Mouse (Mus musculus) ES-E14 (cell line): ENCODE results near the gene Spata13. TPM values are rescaled to one million over a fixed set of nuclear protein-coding genes. Genes with fewer than 3 reads are reported as not detected.

Experiments
- DNase-seq: peaks from one replicate; pipeline ENCODE4 v3.0.0-alpha.2; 2013; ENCODE audit warnings: low read depth, low spot score
- H3K27ac ChIP-seq: 2 replicates; pipeline ENCODE4 v1.5.1; 2012; ENCODE audit warnings: low read depth, mild to moderate bottlenecking, low read length, moderate library complexity, mixed read lengths; ENCODE audit not compliant: poor library complexity, insufficient read depth, severe bottlenecking
- H3K36me3 ChIP-seq: 2 replicates; pipeline ENCODE4 v1.6.1; 2012; ENCODE audit warnings: mild to moderate bottlenecking, low read length, moderate library complexity, mixed read lengths; ENCODE audit not compliant: control insufficient read depth, poor library complexity, insufficient read depth, severe bottlenecking
- H3K4me1 ChIP-seq, 2 experiments: fragments of 150-350 bp in 1 of 2; sonication (generic) in 1 of 2; 2 replicates each; pipeline ENCODE4 v1.6.1; 2012; ENCODE audit warnings: low read length in 2 of 2, mild to moderate bottlenecking in 1 of 2, mixed read lengths in 1 of 2; ENCODE audit not compliant: control insufficient read depth in 2 of 2, insufficient read depth in 2 of 2, poor library complexity in 1 of 2
- H3K4me3 ChIP-seq, 2 experiments: fragments of 150-350 bp in 1 of 2; sonication (generic) in 1 of 2; 2 replicates each; pipeline ENCODE4 v1.5.1; 2012; ENCODE audit warnings: low read length in 2 of 2, low read depth in 1 of 2, mild to moderate bottlenecking in 1 of 2, mixed read lengths in 1 of 2; ENCODE audit not compliant: insufficient read depth in 1 of 2, poor library complexity in 1 of 2, severe bottlenecking in 1 of 2
- H3K9ac ChIP-seq: 2 replicates; pipeline ENCODE4 v1.6.1; 2012; ENCODE audit warnings: low read depth, mild to moderate bottlenecking, low read length, mixed read lengths; ENCODE audit not compliant: poor library complexity, insufficient read depth, severe bottlenecking
- H3K9me3 ChIP-seq: fragments of 150-350 bp; sonication (generic); 2 replicates; pipeline ENCODE4 v1.6.1; 2012; ENCODE audit warnings: low read depth, mild to moderate bottlenecking, low read length; ENCODE audit not compliant: control insufficient read depth, insufficient read depth
- CHD2 ChIP-seq: IDR thresholded peaks from 2 replicates; pipeline ENCODE4 v1.6.1; 2014; ENCODE audit warnings: mild to moderate bottlenecking, low read depth, low read length, inconsistent platforms
- HCFC1 ChIP-seq: IDR thresholded peaks from 2 replicates; pipeline ENCODE4 v1.6.1; 2012; ENCODE audit warnings: low read length, inconsistent platforms, borderline replicate concordance; ENCODE audit not compliant: insufficient read depth
- MAFK ChIP-seq: IDR thresholded peaks from 2 replicates; pipeline ENCODE4 v1.6.1; 2014; ENCODE audit warnings: mild to moderate bottlenecking, low read depth, low read length, inconsistent platforms; ENCODE audit not compliant: insufficient read depth
- ZC3H11A ChIP-seq: IDR thresholded peaks from 2 replicates; pipeline ENCODE4 v1.6.1; 2012; ENCODE audit warnings: low read depth, mild to moderate bottlenecking, inconsistent platforms, low read length, borderline replicate concordance
- ZNF384 ChIP-seq: IDR thresholded peaks from 2 replicates; pipeline ENCODE4 v1.6.1; 2012; ENCODE audit warnings: low read depth, low read length, inconsistent platforms
- in situ Hi-C, 2 experiments: fragments of 600-800 bp; cut with MboI; formaldehyde crosslinking; loops; one replicate each; pipeline ENCODE4 v1.15.1; 2025; ENCODE audit warnings: low sequenced_read_pairs in 2 of 2, inconsistent platforms in 1 of 2; ENCODE audit not compliant: unreplicated experiment in 2 of 2
- total RNA-seq: library from RNA; depleted of rRNA; stranded (reverse); fragments of 300-350 nt; gene quantifications from 2 replicates; pipeline ENCODE4 v1.2.3, GENCODE M21; 2012

Gene Spata13
- total RNA-seq, 1 experiment, result 14.9 TPM

DNA sequence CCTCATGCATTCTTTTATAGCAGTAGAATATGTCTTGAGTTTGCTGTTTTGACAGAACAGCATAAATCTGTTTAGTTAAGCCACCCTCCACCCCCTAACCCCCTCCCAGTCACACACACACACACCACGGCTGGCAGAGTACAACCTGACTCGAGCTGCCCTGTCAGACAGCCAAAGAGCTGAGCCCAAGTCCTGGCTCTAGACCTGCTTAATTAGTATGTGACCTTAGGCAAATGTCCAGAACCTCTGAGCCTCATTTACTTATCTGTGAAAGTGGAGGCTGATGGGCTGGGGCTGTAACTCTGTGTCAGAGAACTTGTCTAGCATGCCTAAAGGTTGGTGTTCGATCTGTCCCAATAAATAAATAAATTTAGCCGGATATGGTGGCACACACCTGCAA is 26.1 kb upstream of the Spata13 start:
- no peaks in the 10 kb centered on the region for H3K9me3 ChIP-seq
- in situ Hi-C loops, result no loop called here
- TF ChIP-seq MAFK (no peak), ZC3H11A (no peak), HCFC1 (no peak), ZNF384 (no peak), CHD2 (no peak)
- no peak overlapping the region for H3K9ac ChIP-seq
- no peak for DNase-seq
- no peaks in the 10 kb centered on the region for H3K36me3 ChIP-seq
- no peak overlapping the region for H3K4me3 ChIP-seq
- H3K27ac ChIP-seq, result no peak overlapping the region
- peaks cover 0 to 2% of the 10 kb centered on the region in 2 experiments; a peak in 1 of 4 replicates for H3K4me1 ChIP-seq

DNA sequence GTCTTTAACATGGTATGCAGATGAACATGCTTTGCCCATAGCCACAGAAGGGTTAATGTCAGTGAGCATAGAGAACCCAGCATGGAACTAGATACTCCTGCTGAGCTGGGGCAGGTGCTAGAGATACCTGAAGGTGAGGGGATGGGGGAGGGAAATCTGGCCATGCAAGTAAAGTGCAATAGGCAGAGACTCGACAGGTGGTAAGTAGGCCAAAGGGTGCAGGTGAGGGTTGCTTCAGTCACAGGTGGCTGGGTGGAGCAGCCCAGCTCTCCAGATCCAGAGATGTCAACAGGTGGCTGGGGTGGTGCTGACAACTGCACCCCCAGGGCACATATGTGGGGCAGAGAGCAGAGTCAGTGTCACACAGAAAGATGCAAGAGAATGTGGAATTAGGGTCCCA is 24.6 kb upstream of the Spata13 start:
- TF ChIP-seq CHD2 (no peak), ZNF384 (no peak), HCFC1 (no peak), ZC3H11A (no peak), MAFK (no peak)
- H3K4me1 ChIP-seq, result peaks cover 0 to 2% of the 10 kb centered on the region in 2 experiments; a peak in 1 of 4 replicates
- H3K9me3 ChIP-seq, result no peaks in the 10 kb centered on the region
- H3K36me3 ChIP-seq, result no peaks in the 10 kb centered on the region
- H3K27ac ChIP-seq, result no peak overlapping the region
- in situ Hi-C loops, result no loop called here
- H3K9ac ChIP-seq, result no peak overlapping the region
- H3K4me3 ChIP-seq, result no peak overlapping the region
- DNase-seq, result no peak

DNA sequence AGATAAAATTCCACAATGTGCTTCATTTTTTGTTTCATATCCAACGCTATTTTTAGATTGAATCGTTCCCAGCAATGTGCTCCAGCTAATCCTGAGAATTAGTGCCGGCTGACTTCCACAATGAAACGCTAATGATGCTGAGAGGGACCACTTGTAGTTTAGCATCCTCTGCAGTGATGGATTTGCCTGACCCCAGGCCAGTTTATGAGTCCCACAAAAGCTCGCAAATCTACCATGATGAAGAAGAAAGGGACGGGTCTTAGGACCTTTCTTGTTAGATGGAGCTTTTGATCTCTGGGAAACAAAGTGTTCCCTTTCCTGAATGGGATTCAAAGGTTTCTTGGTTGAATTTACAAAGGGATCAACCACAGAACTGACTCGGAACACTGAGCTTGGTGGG is 21.1 kb upstream of the Spata13 start:
- H3K4me3 ChIP-seq, result no peak overlapping the region
- no peak for TF ChIP-seq MAFK
- TF ChIP-seq ZC3H11A, result no peak
- H3K27ac ChIP-seq, result no peak overlapping the region
- DNase-seq, result no peak
- H3K9ac ChIP-seq, result no peak overlapping the region
- in situ Hi-C loops, result no loop called here
- no peaks in the 10 kb centered on the region for H3K36me3 ChIP-seq
- peaks cover 0 to 2% of the 10 kb centered on the region in 2 experiments; a peak in 1 of 4 replicates for H3K4me1 ChIP-seq
- no peaks in the 10 kb centered on the region for H3K9me3 ChIP-seq

DNA sequence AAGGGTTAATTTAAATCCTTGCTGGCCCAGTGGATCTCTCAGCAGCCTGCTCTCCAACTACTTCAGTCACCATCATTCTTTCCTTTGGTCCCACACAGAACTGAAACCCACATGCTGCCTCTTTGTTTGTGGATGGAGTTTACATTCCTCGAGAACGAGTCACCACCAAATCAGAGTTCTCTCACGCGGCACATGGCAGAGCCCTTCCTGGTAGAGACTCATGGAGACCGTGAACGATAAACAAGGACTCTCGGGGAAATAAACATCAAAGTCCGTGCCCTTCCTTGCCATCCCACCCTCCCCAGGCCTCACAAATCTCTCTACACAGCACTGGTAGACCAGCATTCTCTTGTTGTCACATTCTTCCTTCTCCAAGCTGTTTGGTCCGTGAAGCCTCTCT is 12.7 kb upstream of the Spata13 start:
- in situ Hi-C loops, result no loop called here
- TF ChIP-seq ZNF384 (no peak), HCFC1 (no peak), MAFK (no peak), ZC3H11A (no peak)
- Histone ChIP-seq H3K4me3 (no peak overlapping the region), H3K27ac (no peak overlapping the region), H3K9me3 (no peaks in the 10 kb centered on the region), H3K9ac (no peak overlapping the region), H3K4me1 (peaks cover 4 to 10% of the 10 kb centered on the region in 2 experiments; a peak in 3 of 4 replicates), H3K36me3 (no peaks in the 10 kb centered on the region)
- DNase-seq, result no peak

DNA sequence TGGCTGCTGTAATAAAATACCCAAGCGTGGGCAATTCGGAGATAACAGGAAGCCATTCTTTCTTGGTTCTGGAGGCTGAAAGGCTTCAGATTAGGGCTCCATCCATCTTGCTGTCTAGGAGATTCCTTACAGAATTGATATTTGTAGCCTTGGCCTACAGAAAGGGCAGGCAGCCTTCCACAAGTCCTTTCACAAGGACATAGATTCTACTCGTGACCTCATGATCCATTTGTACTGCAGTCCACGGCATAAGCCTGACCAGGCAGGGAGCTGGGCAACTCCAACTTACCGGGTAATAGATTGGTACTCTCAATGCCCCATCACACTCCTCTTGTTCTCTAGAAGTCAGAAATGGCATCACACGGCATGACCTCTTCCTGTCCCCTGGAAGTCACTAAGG is 8.3 kb upstream of the Spata13 start:
- in situ Hi-C loops, result no loop called here
- TF ChIP-seq ZC3H11A, result no peak
- TF ChIP-seq HCFC1, result no peak
- TF ChIP-seq MAFK, result no peak
- no peak for TF ChIP-seq ZNF384
- no peak for TF ChIP-seq CHD2
- no peaks in the 10 kb centered on the region for H3K36me3 ChIP-seq
- H3K27ac ChIP-seq, result no peak overlapping the region
- no peak overlapping the region for H3K9ac ChIP-seq
- H3K4me1 ChIP-seq, result peaks cover 4 to 10% of the 10 kb centered on the region in 2 experiments; a peak in 3 of 4 replicates
- no peaks in the 10 kb centered on the region for H3K9me3 ChIP-seq
- no peak overlapping the region for H3K4me3 ChIP-seq
- no peak for DNase-seq
